Mouse (Mus musculus) brown adipose tissue, adult 24 weeks (tissue): ENCODE results near the gene A1cf. TPM values are rescaled to one million over a fixed set of nuclear protein-coding genes. Genes with fewer than 3 reads are reported as not detected.

Source experiments
- H3K27ac ChIP-seq: fragments of 200-500 bp; replicated peaks from 2 replicates; pipeline ENCODE4 v1.5.1; 2012; ENCODE audit warnings: low read depth, mild to moderate bottlenecking, low read length
- H3K4me1 ChIP-seq: fragments of 200-500 bp; 2 replicates; pipeline ENCODE4 v1.6.1; 2012; ENCODE audit warnings: low read length, mixed read lengths; ENCODE audit not compliant: control insufficient read depth, insufficient read depth, insufficient read length
- H3K4me3 ChIP-seq: fragments of 200-500 bp; 2 replicates; pipeline ENCODE4 v1.5.1; 2012; ENCODE audit warnings: low read depth, mild to moderate bottlenecking, low read length, moderate library complexity; ENCODE audit not compliant: insufficient read depth
- polyA plus RNA-seq: library from polyadenylated mRNA; stranded (reverse); fragments of >200 nt; gene quantifications from 2 replicates; pipeline ENCODE4 v1.2.4, GENCODE M21; 2012; ENCODE audit not compliant: missing spikeins, insufficient read depth, insufficient read length

Gene A1cf
- not detected in 2 replicates for polyA plus RNA-seq

- no peaks in the 10 kb centered on the region for H3K4me1 ChIP-seq
- H3K4me3 ChIP-seq, result no peak within 1 kb of the TSS
- H3K27ac ChIP-seq, result no peak within 1 kb of the TSS
Measured at GRCm38 (mm10) chr19:31868521-31868920, at the start of gene A1cf. TSS of gene A1cf (plus strand) at chr19:31868764.

- Histone ChIP-seq H3K27ac (no peak overlapping the region), H3K4me1 (no peaks in the 10 kb centered on the region), H3K4me3 (no peak overlapping the region)
Measured at GRCm38 (mm10) chr19:31834250-31834649, 34.3 kb upstream of the A1cf start.

GRCm38 (mm10) chr19:31861909-31862308 lies 6.7 kb upstream of the A1cf start:
- H3K4me3 ChIP-seq, result no peak overlapping the region
- H3K4me1 ChIP-seq, result no peaks in the 10 kb centered on the region
- no peak overlapping the region for H3K27ac ChIP-seq

GRCm38 (mm10) chr19:31862512-31863249 lies 5.9 kb upstream of the A1cf start:
- H3K4me1 ChIP-seq, result no peaks in the 10 kb centered on the region
- H3K4me3 ChIP-seq, result no peak overlapping the region
- H3K27ac ChIP-seq, result no peak overlapping the region

GRCm38 (mm10) chr19:31865451-31865850 lies 3.1 kb upstream of the A1cf start:
- H3K4me1 ChIP-seq, result no peaks in the 10 kb centered on the region

GRCm38 (mm10) chr19:31868076-31868475 lies 488 bp upstream of the A1cf start:
- Histone ChIP-seq H3K4me1 (no peaks in the 10 kb centered on the region), H3K4me3 (no peak overlapping the region), H3K27ac (no peak overlapping the region)

More at GRCm38 (mm10) chr19:31865451-31865850, 3.1 kb upstream of the A1cf start:
- H3K4me3 ChIP-seq, result no peak overlapping the region
- H3K27ac ChIP-seq, result no peak overlapping the region

GRCm38 (mm10) chr19:31868971-31869370 lies 407 bp downstream of the A1cf start:
- H3K4me3 ChIP-seq, result no peak overlapping the region
- H3K27ac ChIP-seq, result no peak overlapping the region
- H3K4me1 ChIP-seq, result no peaks in the 10 kb centered on the region

- no peak overlapping the region for H3K27ac ChIP-seq
- H3K4me1 ChIP-seq, result no peaks in the 10 kb centered on the region
- H3K4me3 ChIP-seq, result no peak overlapping the region
Measured at GRCm38 (mm10) chr19:31871377-31871776, 2.8 kb downstream of the A1cf start.

- Histone ChIP-seq H3K4me1 (no peaks in the 10 kb centered on the region), H3K4me3 (no peak overlapping the region), H3K27ac (no peak overlapping the region)
Measured at GRCm38 (mm10) chr19:31877968-31878367, 9.4 kb downstream of the A1cf start.

- H3K27ac ChIP-seq, result no peak overlapping the region
- H3K4me3 ChIP-seq, result no peak overlapping the region
- H3K4me1 ChIP-seq, result no peaks in the 10 kb centered on the region
Measured at GRCm38 (mm10) chr19:31884594-31884993, 16.0 kb downstream of the A1cf start.

- Histone ChIP-seq H3K4me3 (no peak overlapping the region), H3K4me1 (no peaks in the 10 kb centered on the region), H3K27ac (no peak overlapping the region)
Measured at GRCm38 (mm10) chr19:31887275-31887674, 18.7 kb downstream of the A1cf start.

- no peaks in the 10 kb centered on the region for H3K4me1 ChIP-seq
- no peak overlapping the region for H3K27ac ChIP-seq
- no peak overlapping the region for H3K4me3 ChIP-seq
Measured at GRCm38 (mm10) chr19:31889988-31890387, 21.4 kb downstream of the A1cf start.

- no peak overlapping the region for H3K27ac ChIP-seq
- H3K4me3 ChIP-seq, result no peak overlapping the region
- no peaks in the 10 kb centered on the region for H3K4me1 ChIP-seq
Measured at GRCm38 (mm10) chr19:31891001-31891893, 22.7 kb downstream of the A1cf start.

GRCm38 (mm10) chr19:31895971-31896370 lies 27.4 kb downstream of the A1cf start:
- Histone ChIP-seq H3K27ac (no peak overlapping the region), H3K4me3 (no peak overlapping the region), H3K4me1 (no peaks in the 10 kb centered on the region)

- Histone ChIP-seq H3K4me1 (no peaks in the 10 kb centered on the region), H3K4me3 (no peak overlapping the region), H3K27ac (no peak overlapping the region)
Measured at GRCm38 (mm10) chr19:31896711-31897110, 28.1 kb downstream of the A1cf start.
